Mouse (Mus musculus) stomach, embryonic 14.5 days (tissue): ENCODE results near the gene Gpx2. TPM values are rescaled to one million over a fixed set of nuclear protein-coding genes. Genes with fewer than 3 reads are reported as not detected.

Experiments used
- ATAC-seq: fragments of 200-750 bp; cut with Nextera tagmentation; 2 replicates; pipeline ENCODE4 v1.8.0; 2017; ENCODE audit warnings: low read depth, moderate TSS enrichment; ENCODE audit not compliant: insufficient number of reproducible peaks, insufficient read depth, low FRiP score
- H3K27ac ChIP-seq: fragments of 300-500 bp; sonication (generic); 2 replicates; pipeline ENCODE4 v1.5.1; 2014; ENCODE audit warnings: mild to moderate bottlenecking, low read length, moderate library complexity, mixed read lengths
- H3K27me3 ChIP-seq: fragments of 300-500 bp; sonication (generic); 2 replicates; pipeline ENCODE4 v1.6.1; 2014; ENCODE audit warnings: low read length, control low read depth, mixed read lengths; ENCODE audit not compliant: control insufficient read depth, insufficient read depth
- H3K36me3 ChIP-seq: fragments of 300-500 bp; sonication (generic); 2 replicates; pipeline ENCODE4 v1.6.1; 2014; ENCODE audit warnings: mild to moderate bottlenecking, control low read depth, low read length, moderate library complexity, mixed read lengths; ENCODE audit not compliant: control insufficient read depth, insufficient read depth
- H3K4me1 ChIP-seq: fragments of 300-500 bp; sonication (generic); 2 replicates; pipeline ENCODE4 v1.6.1; 2014; ENCODE audit warnings: low read length, control low read depth, mixed read lengths; ENCODE audit not compliant: control insufficient read depth, insufficient read depth
- H3K4me2 ChIP-seq: fragments of 300-500 bp; sonication (generic); replicated peaks from 2 replicates; pipeline ENCODE4 v1.6.1; 2014; ENCODE audit warnings: low read depth, low read length, control low read depth
- H3K4me3 ChIP-seq: fragments of 300-500 bp; sonication (generic); 2 replicates; pipeline ENCODE4 v1.5.1; 2014; ENCODE audit warnings: low read depth, low read length, control low read depth
- H3K9ac ChIP-seq: fragments of 300-500 bp; sonication (generic); replicated peaks from 2 replicates; pipeline ENCODE4 v1.6.1; 2014; ENCODE audit warnings: low read depth, mild to moderate bottlenecking, control low read depth, low read length, moderate library complexity, mixed read lengths
- H3K9me3 ChIP-seq: fragments of 300-500 bp; sonication (generic); 2 replicates; pipeline ENCODE4 v1.6.1; 2016; ENCODE audit warnings: low read depth, low read length, control low read depth; ENCODE audit not compliant: control insufficient read depth
- WGBS: fragments of 180-500 bp; shearing (Covaris S2); extraction: QIAGEN DNeasy Blood & Tissue Kit; methylation state at CpG from one replicate; pipeline ENCODE4 v1.1.7; 2014; 5-methylcytosine and 5-hydroxymethylcytosine counted together
- polyA plus RNA-seq: library from polyadenylated mRNA; unstranded; fragments of >200 nt; fragmentation: Nextera tagmentation; extraction: Ambion mirVana; gene quantifications from 2 replicates; pipeline ENCODE4 v1.2.1, GENCODE M21; 2014

Gpx2 gene
- 102 and 109 TPM in 2 replicates for polyA plus RNA-seq

DNA sequence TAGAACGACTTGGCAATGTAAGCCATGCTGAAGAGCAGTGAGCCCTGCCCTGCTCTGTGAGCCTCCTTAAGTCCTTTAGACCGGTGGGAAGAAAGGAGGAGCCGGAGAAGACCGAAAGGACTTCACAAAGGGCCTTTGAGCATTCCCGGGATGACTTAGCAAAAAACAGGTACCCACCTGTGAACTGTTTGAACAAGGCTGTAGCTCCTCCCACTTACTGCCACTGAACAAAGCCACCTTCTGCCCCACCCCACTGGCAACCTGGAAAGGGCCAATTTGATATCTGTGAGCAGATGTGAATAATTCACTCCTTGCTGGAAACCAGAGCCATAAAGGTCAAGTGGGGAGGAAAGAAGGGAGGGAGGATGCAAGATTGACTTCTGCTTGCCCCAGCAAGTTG is at the start of gene Gpx2:
TSS of gene Gpx2 (minus strand) at position 205 of the 400 bp plus-strand sequence.
- Histone ChIP-seq H3K27me3 (no peaks in the 10 kb centered on the region), H3K9ac (no peak within 1 kb of the TSS), H3K36me3 (no peaks in the 10 kb centered on the region), H3K4me1 (peaks cover 5% of the 10 kb centered on the region; the same call in 1 of the 2 replicates), H3K27ac (peak within 1 kb of the TSS; percentile 17; the same call in 1 of the 2 replicates), H3K4me3 (peak within 1 kb of the TSS; percentile 10; the same call in 1 of the 2 replicates), H3K9me3 (no peaks in the 10 kb centered on the region), H3K4me2 (peak within 1 kb of the TSS; percentile 11; the same call in 1 of the 2 replicates)
- ATAC-seq: peak; percentile 73
- WGBS: 59% methylated on average over 5 of the region's 5 CpGs

DNA sequence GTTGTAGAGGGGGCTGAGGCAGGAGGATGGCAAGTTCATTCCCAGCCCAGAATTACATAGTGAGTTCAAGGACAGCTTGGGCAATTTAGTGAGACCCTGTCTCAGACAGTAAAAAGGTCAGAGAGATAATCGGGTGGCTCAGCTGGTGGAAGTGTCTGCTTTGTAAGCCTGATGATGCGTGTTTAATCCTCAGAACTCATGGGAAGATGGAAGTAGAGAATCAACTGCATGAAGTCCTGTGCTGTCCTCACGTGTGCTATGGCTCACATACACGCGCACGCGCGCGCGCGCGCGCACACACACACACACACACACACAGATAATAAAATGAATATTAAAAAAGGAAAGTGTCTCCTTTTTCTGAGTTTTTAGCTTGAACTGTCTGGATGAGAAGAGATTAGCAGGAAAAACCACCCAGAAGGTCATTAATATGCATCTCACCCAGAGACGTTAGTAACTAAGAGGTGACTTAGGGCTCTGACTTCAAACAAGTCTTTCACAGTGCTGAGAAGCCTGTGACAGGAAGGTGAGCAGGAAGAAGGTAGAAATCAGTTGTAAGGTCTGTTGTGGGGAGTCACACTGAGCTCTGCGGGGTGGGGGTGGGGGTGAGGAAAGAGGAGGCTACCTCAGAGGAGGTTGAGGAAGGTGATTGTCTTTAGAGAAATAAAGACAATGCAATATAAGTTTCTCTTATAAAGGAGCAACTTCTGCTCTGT is 49.1 kb upstream of the Gpx2 start:
- Histone ChIP-seq H3K9ac (no peak overlapping the region), H3K4me3 (no peak overlapping the region), H3K4me2 (no peak overlapping the region), H3K27ac (no peak overlapping the region), H3K4me1 (no peaks in the 10 kb centered on the region), H3K9me3 (no peaks in the 10 kb centered on the region), H3K36me3 (no peaks in the 10 kb centered on the region), H3K27me3 (no peaks in the 10 kb centered on the region)
- WGBS: 89% methylated on average over 15 of the region's 15 CpGs
- no peak for ATAC-seq

DNA sequence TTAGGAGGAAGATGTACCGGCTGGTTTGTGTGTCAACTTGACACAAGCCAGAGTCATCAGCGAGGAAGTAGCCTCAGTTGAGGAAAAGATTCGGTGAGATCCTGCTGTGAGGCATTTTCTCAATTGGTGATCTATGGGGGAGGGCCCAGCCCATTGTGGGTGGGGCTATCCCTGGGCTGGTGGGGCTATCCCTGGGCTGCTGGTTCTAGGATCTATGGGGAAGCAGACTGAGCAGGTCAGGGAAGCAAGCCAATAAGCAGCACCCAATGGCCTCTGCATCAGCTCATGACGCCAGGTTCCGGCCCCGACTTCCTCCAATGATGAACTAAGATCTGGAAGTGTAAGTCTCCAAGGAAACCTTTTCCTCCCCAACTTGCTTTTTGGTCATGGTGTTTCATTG is 44.7 kb upstream of the Gpx2 start:
- Histone ChIP-seq H3K27ac (no peak overlapping the region), H3K4me2 (no peak overlapping the region), H3K4me1 (peaks cover 6% of the 10 kb centered on the region), H3K36me3 (no peaks in the 10 kb centered on the region), H3K9me3 (no peaks in the 10 kb centered on the region), H3K9ac (no peak overlapping the region), H3K27me3 (no peaks in the 10 kb centered on the region), H3K4me3 (no peak overlapping the region)
- WGBS: 69% methylated on average over 6 of the region's 6 CpGs
- no peak for ATAC-seq

DNA sequence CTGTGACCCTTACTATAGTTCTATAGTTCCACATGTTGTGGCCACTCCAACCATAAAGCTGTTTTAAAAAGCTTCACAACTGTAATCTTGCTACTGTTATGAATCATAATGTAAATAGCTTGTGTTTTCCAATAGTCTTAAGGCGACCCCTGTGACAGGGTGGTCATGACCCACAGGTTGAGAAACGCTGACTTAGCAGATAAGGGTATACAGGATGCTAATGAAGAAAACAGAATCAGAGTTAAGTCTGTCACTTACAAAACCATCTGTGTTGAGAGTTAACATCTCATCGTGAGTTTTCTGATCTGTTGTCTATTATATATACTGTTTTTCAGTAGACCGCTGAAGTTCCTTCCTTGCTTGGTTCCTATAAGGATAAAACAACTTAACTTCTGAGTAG is 43.9 kb upstream of the Gpx2 start:
- H3K9ac ChIP-seq: no peak overlapping the region
- WGBS: 83% methylated on average over 4 of the region's 4 CpGs
- no peak for ATAC-seq
- no peak overlapping the region for H3K4me3 ChIP-seq
- H3K4me1 ChIP-seq: peaks cover 6% of the 10 kb centered on the region
- no peak overlapping the region for H3K4me2 ChIP-seq
- H3K27ac ChIP-seq: no peak overlapping the region
- no peaks in the 10 kb centered on the region for H3K9me3 ChIP-seq
- no peaks in the 10 kb centered on the region for H3K27me3 ChIP-seq
- H3K36me3 ChIP-seq: no peaks in the 10 kb centered on the region

DNA sequence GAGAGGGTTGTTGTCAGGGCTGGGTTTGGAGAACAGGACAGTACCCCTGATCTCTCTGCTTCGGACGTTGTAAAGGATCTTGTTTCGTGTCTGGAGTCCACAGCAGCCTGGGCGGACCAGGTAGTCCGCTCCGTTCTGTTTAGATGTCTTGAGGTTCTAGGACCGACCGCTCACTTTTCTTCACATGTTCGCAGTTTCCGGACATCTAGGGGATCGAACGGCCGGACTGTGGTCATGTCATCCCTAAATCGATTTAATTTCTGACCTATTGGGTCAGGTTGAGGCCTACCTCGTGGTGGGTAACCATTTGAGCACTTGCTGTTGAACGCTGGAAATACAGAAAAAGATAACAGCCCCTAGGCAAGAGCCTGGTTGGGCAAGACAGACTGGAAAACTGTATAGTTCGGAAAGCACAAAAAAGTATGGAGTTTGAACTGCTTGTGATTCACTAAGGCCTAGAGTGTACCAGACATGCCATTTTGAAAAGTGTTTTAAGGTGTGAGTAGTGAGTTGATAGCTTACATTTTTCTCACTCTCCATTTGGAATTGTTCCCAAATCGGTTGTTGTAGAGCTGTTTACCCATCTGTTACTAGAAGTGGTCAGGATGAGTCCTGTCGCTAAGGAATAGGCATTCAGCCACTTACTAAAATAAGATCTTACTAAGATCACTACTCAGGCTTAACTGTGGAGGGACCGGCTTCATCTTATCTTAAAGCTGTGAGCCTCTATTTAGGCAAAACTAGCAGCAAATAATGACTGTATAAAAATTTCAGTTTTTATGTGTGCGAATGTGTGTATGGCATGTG is 42.7 kb upstream of the Gpx2 start:
- no peaks in the 10 kb centered on the region for H3K9me3 ChIP-seq
- no peaks in the 10 kb centered on the region for H3K36me3 ChIP-seq
- WGBS: 11% methylated on average over 21 of the region's 21 CpGs
- peak overlapping the region; percentile 60 for H3K9ac ChIP-seq
- no peak; the same call in 1 of the 2 replicates for ATAC-seq
- peak overlapping the region; percentile 55; the same call in 1 of the 2 replicates for H3K27ac ChIP-seq
- peak overlapping the region; percentile 87 for H3K4me2 ChIP-seq
- no peaks in the 10 kb centered on the region for H3K27me3 ChIP-seq
- H3K4me3 ChIP-seq: peak overlapping the region; percentile 75
- H3K4me1 ChIP-seq: peaks cover 6% of the 10 kb centered on the region

DNA sequence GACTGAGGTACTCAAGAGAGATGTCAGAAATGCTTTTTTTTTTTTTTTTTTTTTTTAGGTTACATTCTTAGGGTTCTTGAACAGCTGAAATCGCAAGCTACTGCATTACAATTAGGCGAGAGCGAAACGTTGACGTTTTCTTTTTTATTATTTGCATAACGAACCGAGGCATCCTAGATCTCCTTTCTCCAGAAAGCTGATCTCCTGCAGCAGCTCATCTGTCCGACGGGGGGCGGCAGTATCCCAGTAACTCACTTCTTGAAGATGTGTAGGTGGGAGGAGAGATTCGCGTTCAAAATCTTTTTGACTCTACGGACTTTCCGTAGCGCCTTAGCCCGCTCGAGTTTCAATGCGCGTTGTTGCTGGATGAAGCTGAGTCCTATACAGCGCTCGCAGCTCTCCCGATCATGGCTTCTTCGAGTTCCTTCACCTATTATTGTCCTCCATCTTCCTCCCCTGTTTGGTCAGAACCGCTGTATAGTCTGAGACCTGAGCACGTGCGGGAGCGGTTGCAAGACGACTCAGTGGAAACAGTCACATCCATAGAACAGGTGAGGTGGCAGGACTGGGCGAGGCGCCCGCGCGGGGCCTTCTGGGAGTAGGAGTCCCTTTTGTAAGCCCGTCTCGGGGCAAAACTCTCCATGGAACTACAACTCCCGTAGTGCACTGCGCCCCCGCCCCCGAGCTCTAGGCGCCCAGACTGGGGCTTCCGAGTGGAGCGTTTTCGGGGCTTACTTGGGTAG is 41.9 kb upstream of the Gpx2 start:
- no peaks in the 10 kb centered on the region for H3K36me3 ChIP-seq
- H3K4me3 ChIP-seq: peak overlapping the region; percentile 75
- under 1% methylated on average over 43 of the region's 43 CpGs for WGBS
- peak overlapping the region; percentile 55; the same call in 1 of the 2 replicates for H3K27ac ChIP-seq
- peaks cover 6% of the 10 kb centered on the region for H3K4me1 ChIP-seq
- peak overlapping the region; percentile 87 for H3K4me2 ChIP-seq
- H3K9ac ChIP-seq: peak overlapping the region; percentile 60
- no peaks in the 10 kb centered on the region for H3K9me3 ChIP-seq
- no peaks in the 10 kb centered on the region for H3K27me3 ChIP-seq
- peak; percentile 98 for ATAC-seq

DNA sequence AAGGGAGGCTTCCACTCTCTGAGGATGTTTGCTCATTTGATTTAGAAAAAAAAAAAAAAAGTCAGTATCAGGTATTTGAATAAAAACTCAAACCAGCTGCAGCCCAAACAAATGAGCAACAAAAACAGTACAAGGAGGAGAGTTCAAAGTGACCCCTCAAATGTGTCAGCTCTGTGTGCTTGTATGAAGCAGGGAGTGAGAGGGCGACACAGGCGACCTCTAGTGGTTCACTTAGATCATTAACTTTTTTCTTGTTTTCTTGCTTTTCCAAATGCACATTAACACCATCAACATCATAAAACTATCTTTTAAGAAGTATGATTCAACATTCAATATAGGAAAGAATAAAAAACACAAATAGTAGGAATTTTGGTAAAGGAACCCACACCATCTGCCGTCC is 37.4 kb upstream of the Gpx2 start:
- no peaks in the 10 kb centered on the region for H3K27me3 ChIP-seq
- no peak overlapping the region for H3K9ac ChIP-seq
- no peaks in the 10 kb centered on the region for H3K4me1 ChIP-seq
- H3K27ac ChIP-seq: no peak overlapping the region
- no peaks in the 10 kb centered on the region for H3K36me3 ChIP-seq
- no peak for ATAC-seq
- H3K9me3 ChIP-seq: no peaks in the 10 kb centered on the region
- WGBS: 5% methylated on average over 3 of the region's 3 CpGs
- no peak overlapping the region for H3K4me3 ChIP-seq
- H3K4me2 ChIP-seq: no peak overlapping the region

DNA sequence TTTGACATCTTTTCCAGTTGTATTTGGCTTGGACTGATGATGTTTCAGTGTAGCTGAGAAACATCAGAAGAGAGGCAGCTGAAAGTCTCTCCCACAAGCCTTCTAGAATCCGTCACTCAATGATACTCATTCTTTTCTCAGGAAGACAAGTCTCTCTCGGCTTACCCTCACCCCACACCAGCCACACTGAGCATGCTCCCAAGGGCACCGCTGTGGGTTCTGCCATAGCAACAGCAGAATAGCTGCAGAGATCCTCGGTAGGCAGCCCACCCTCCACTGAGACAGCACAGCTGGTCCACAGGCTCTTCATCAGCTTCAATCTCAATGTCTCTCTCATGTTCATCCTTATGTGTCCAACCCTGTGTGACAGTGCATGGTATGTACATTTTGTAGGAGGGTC is 29.9 kb upstream of the Gpx2 start:
- Histone ChIP-seq H3K4me3 (no peak overlapping the region), H3K27ac (no peak overlapping the region), H3K27me3 (no peaks in the 10 kb centered on the region), H3K36me3 (no peaks in the 10 kb centered on the region), H3K9ac (no peak overlapping the region), H3K4me2 (no peak overlapping the region), H3K9me3 (no peaks in the 10 kb centered on the region), H3K4me1 (peaks cover 14% of the 10 kb centered on the region)
- no peak for ATAC-seq
- 84% methylated on average over 4 of the region's 4 CpGs for WGBS
